ENCODE assay signal across 17 mouse cellular contexts in the genomic region with DNA sequence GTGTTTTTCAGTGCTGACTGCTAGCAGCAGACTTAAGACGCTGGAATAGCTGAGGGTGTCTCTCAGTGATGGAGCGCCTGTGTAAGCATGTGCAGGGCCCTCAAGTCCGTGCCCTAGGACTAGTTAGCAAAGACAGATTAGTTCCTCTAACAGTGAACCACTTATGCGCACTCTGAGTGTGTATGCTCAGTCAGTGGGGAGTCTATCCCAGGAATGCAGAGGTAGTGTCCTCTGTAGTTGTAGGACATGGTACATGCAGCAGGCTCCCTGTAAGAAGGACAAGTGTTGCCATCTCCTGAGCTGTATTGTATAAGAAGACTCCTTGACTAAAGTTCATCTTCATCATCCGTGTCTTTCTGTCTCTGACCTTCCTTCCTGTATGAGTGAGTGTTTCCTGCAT.
"Had no signal": no experiment of that assay in that cellular context is flagged by ENCODE, and none has a peak within 500 bp of the region (broad histone marks: within the 10 kb centered on the region; RNA-seq: fewer than 3 reads in every experiment).

No protein-coding gene starts in this region.

- H3K4me1 ChIP-seq: lung, embryonic 15.5 days; midbrain, embryonic 13.5 days; midbrain, embryonic 15.5 days; neural tube, embryonic 12.5 days had no signal

- ATAC-seq: midbrain, embryonic 13.5 days; midbrain, embryonic 15.5 days had no signal

- DNase-seq: lung, adult 2 months; lung, postnatal 14 days; lung, postnatal 36 days; retina, postnatal 1 day; right cerebral cortex, adult 18-20 months; right cerebral cortex, postnatal 25 days; right cerebral cortex, postnatal 4 days; spleen, adult 18-20 months; thymus, postnatal 14 days; thymus, postnatal 36 days had no signal

- H3K27me3 ChIP-seq: lung, embryonic 15.5 days; megakaryocyte, embryonic 14.5 days; midbrain, embryonic 13.5 days; midbrain, embryonic 15.5 days; neural tube, embryonic 12.5 days had no signal

- H3K9ac ChIP-seq: lung, embryonic 15.5 days; midbrain, embryonic 13.5 days; midbrain, embryonic 15.5 days; neural tube, embryonic 12.5 days had no signal

- H3K27ac ChIP-seq: lung, embryonic 15.5 days; macrophage; midbrain, embryonic 13.5 days; midbrain, embryonic 15.5 days; neural tube, embryonic 12.5 days had no signal

- H3K9me3 ChIP-seq: lung, embryonic 15.5 days; megakaryocyte, embryonic 14.5 days; midbrain, embryonic 13.5 days; midbrain, embryonic 15.5 days; neural tube, embryonic 12.5 days had no signal

- H3K4me2 ChIP-seq: lung, embryonic 15.5 days; midbrain, embryonic 11.5 days; midbrain, embryonic 13.5 days; midbrain, embryonic 15.5 days; neural tube, embryonic 12.5 days had no signal

- H3K4me3 ChIP-seq: lung, embryonic 15.5 days; megakaryocyte, embryonic 14.5 days; midbrain, embryonic 13.5 days; midbrain, embryonic 15.5 days; neural tube, embryonic 12.5 days had no signal
